Mouse (Mus musculus): ENCODE measurements around the gene Gm10447. TPM values are rescaled to one million over a fixed set of nuclear protein-coding genes. Genes with fewer than 3 reads are reported as not detected.

The Gm10447 gene
- 0.22 and 0.35 TPM in 2 replicates for polyA plus RNA-seq (2015; fragmentation: Nextera tagmentation; extraction: Ambion mirVana)

GRCm38 (mm10) chr11:53456474-53457371, at the start of gene Gm10447, which contains the start of gene Shroom1:
TSS of gene Gm10447 (minus strand) at chr11:53457110.
TSS of gene Shroom1 (plus strand) at chr11:53457205.

GRCm38 (mm10) chr11:53479783-53480301, 22.9 kb upstream of the Gm10447 start, which contains the start of the genes Gm9945 and Sowaha:
TSS of gene Gm9945 (plus strand) at chr11:53480166.
TSS of gene Sowaha (minus strand) at chr11:53480274.

GRCm38 (mm10) chr11:53469968-53470695, 13.2 kb upstream of the Gm10447 start, which contains the start of gene Gm9837:
TSS of gene Gm9837 (minus strand) at chr11:53470479.

GRCm38 (mm10) chr11:53430670-53431346, 26.1 kb downstream of the Gm10447 start, which contains the start of the genes Uqcrq and Gdf9:
TSS of gene Uqcrq (minus strand) at chr11:53430831.
TSS of gene Gdf9 (plus strand) at chr11:53431023.

GRCm38 (mm10) chr11:53423036-53423435, 33.9 kb downstream of the Gm10447 start, which contains the start of gene Leap2:
TSS of gene Leap2 (minus strand) at chr11:53423170.

Small RNA genes lying within 50 kb of the gene (microRNA-seq; reads per million reads assigned to microRNA genes)
- not detected for gene Mir6920

Other genes starting within 250 kb of the Gm10447 start
- 59.6 and 72.8 TPM in 2 replicates for gene Hspa4, start 156.7 kb downstream of the Gm10447 start, polyA plus RNA-seq (2015; fragmentation: Nextera tagmentation; extraction: Ambion mirVana)
- 9.8 and 12.3 TPM in 2 replicates for gene Zcchc10, start 132.4 kb downstream of the Gm10447 start, polyA plus RNA-seq (2015; fragmentation: Nextera tagmentation; extraction: Ambion mirVana)
- gene Aff4, start 106.3 kb downstream of the Gm10447 start, polyA plus RNA-seq (2015; fragmentation: Nextera tagmentation; extraction: Ambion mirVana), result 42.4 and 44.2 TPM in 2 replicates
- 0.26 TPM in 1 of 2 replicates, not detected in the other for gene Leap2, start 33.9 kb downstream of the Gm10447 start, polyA plus RNA-seq (2015; fragmentation: Nextera tagmentation; extraction: Ambion mirVana)
- 931 and 948 TPM in 2 replicates for gene Uqcrq, start 26.3 kb downstream of the Gm10447 start, polyA plus RNA-seq (2015; fragmentation: Nextera tagmentation; extraction: Ambion mirVana)
- 0.54 and 0.88 TPM in 2 replicates for gene Gdf9, start 26.1 kb downstream of the Gm10447 start, polyA plus RNA-seq (2015; fragmentation: Nextera tagmentation; extraction: Ambion mirVana)
- gene Shroom1, start 95 bp upstream of the Gm10447 start, polyA plus RNA-seq (2015; fragmentation: Nextera tagmentation; extraction: Ambion mirVana), result 2.8 and 4.9 TPM in 2 replicates
- gene Gm9837, start 13.4 kb upstream of the Gm10447 start, polyA plus RNA-seq (2015; fragmentation: Nextera tagmentation; extraction: Ambion mirVana), result not detected in 2 replicates
- gene Gm9945, start 23.1 kb upstream of the Gm10447 start, polyA plus RNA-seq (2015; fragmentation: Nextera tagmentation; extraction: Ambion mirVana), result not detected in 2 replicates
- gene Sowaha, start 23.2 kb upstream of the Gm10447 start, polyA plus RNA-seq (2015; fragmentation: Nextera tagmentation; extraction: Ambion mirVana), result 1.7 and 1.8 TPM in 2 replicates
- gene Sept8, start 62.1 kb upstream of the Gm10447 start, polyA plus RNA-seq (2015; fragmentation: Nextera tagmentation; extraction: Ambion mirVana), result 20.6 and 25.3 TPM in 2 replicates
- gene Kif3a, start 110.3 kb upstream of the Gm10447 start, polyA plus RNA-seq (2015; fragmentation: Nextera tagmentation; extraction: Ambion mirVana), result 29.2 and 31.0 TPM in 2 replicates
- 0.25 TPM in 1 of 2 replicates, not detected in the other for gene Il4, start 161.6 kb upstream of the Gm10447 start, polyA plus RNA-seq (2015; fragmentation: Nextera tagmentation; extraction: Ambion mirVana)
- not detected in 2 replicates for gene Il13, start 177.6 kb upstream of the Gm10447 start, polyA plus RNA-seq (2015; fragmentation: Nextera tagmentation; extraction: Ambion mirVana)